Mouse (Mus musculus): ENCODE measurements around the gene Opcml.

- TF ChIP-seq CTCF (IDR thresholded peaks at IDR 0.05; ENCODE audit: extremely low read depth, insufficient read depth, low read length) (no peak), POLR2A (IDR thresholded peaks at IDR 0.05; ENCODE audit: extremely low read depth, insufficient read depth, low read length) (no peak)
These were observed 99.1 kb downstream of the Opcml start for GRCm38 (mm10) chr9:27889636-27890035.

Data from cortical plate, adult 2 months (tissue).